Mouse (Mus musculus): ENCODE data around the gene Gm45713. TPM values are rescaled to one million over a fixed set of nuclear protein-coding genes. Genes with fewer than 3 reads are reported as not detected.
A peak's percentile ranks its signal among the peaks of the same experiment; 100 is the strongest.

The Gm45713 gene
- polyA plus RNA-seq, 1 experiment, result 0.16 TPM

DNA sequence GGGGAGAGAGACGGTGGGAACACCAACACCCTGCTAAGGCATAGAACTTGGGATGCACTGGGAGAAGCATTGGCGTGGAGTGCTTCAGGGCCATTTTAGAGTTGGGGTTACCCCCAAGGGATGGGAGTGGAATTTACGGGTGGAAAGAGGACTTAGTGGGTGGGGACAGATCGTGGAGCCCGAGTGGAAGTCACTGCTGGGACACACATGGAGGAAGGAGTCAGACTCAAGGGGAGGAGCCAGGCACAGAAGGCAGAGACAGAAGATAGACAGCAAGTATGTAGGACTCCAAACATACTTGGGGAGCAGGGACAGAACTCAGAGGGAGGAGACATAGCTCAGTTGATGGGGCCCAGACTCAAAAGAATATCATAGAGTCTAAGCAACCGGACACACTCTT, 26.5 kb upstream of the Gm45713 start:
- TF ChIP-seq CTCF (IDR thresholded peaks at IDR 0.05; ENCODE audit: borderline replicate concordance, insufficient read depth, low read depth, low read length), result no peak
- 0 out of 2 replicates have a peak, but pooled peaks have one; percentile 24 for TF ChIP-seq POLR2A (IDR thresholded peaks at IDR 0.05; ENCODE audit: borderline replicate concordance, insufficient read depth, low read length)
- Histone ChIP-seq H3K4me1 (ENCODE audit: control insufficient read depth, insufficient read depth, low read length) (peaks cover 5% of the 10 kb centered on the region; the same call in 1 of the 2 replicates), H3K4me3 (replicated peaks; ENCODE audit: insufficient read depth, low read depth, low read length) (peak overlapping the region; percentile 36), H3K27me3 (ENCODE audit: control insufficient read depth, insufficient read depth, low read length) (no peaks in the 10 kb centered on the region), H3K27ac (ENCODE audit: insufficient read depth, low read length) (peak overlapping the region; percentile 65)
- DNase-seq, result no peak
- WGBS, result 9% methylated on average over 6 of the region's 6 CpGs

GRCm38 (mm10) chr7:45161612-45162473, 25.8 kb upstream of the Gm45713 start:
- Histone ChIP-seq H3K27ac (ENCODE audit: insufficient read depth, low read length) (peak overlapping the region; percentile 65), H3K27me3 (ENCODE audit: control insufficient read depth, insufficient read depth, low read length) (no peaks in the 10 kb centered on the region), H3K4me1 (ENCODE audit: control insufficient read depth, insufficient read depth, low read length) (peaks cover 5% of the 10 kb centered on the region; the same call in 1 of the 2 replicates), H3K4me3 (replicated peaks; ENCODE audit: insufficient read depth, low read depth, low read length) (peak overlapping the region; percentile 36)
- DNase-seq, result peak; percentile 99
- WGBS, result 1% methylated on average over 35 of the region's 35 CpGs
- TF ChIP-seq POLR2A (IDR thresholded peaks at IDR 0.05; ENCODE audit: borderline replicate concordance, insufficient read depth, low read length) (no peak), CTCF (IDR thresholded peaks at IDR 0.05; ENCODE audit: borderline replicate concordance, insufficient read depth, low read depth, low read length) (peak; percentile 95)

- Histone ChIP-seq H3K4me3 (replicated peaks; ENCODE audit: insufficient read depth, low read depth, low read length) (no peak overlapping the region), H3K27ac (ENCODE audit: insufficient read depth, low read length) (no peak overlapping the region), H3K4me1 (ENCODE audit: control insufficient read depth, insufficient read depth, low read length) (peaks cover 5% of the 10 kb centered on the region; the same call in 1 of the 2 replicates), H3K27me3 (ENCODE audit: control insufficient read depth, insufficient read depth, low read length) (no peaks in the 10 kb centered on the region)
- DNase-seq, result no peak
- WGBS, result 79% methylated on average over 3 of the region's 3 CpGs
- TF ChIP-seq POLR2A (IDR thresholded peaks at IDR 0.05; ENCODE audit: borderline replicate concordance, insufficient read depth, low read length) (no peak), CTCF (IDR thresholded peaks at IDR 0.05; ENCODE audit: borderline replicate concordance, insufficient read depth, low read depth, low read length) (no peak)
Observed at GRCm38 (mm10) chr7:45160866-45161265, 24.8 kb upstream of the Gm45713 start.

DNA sequence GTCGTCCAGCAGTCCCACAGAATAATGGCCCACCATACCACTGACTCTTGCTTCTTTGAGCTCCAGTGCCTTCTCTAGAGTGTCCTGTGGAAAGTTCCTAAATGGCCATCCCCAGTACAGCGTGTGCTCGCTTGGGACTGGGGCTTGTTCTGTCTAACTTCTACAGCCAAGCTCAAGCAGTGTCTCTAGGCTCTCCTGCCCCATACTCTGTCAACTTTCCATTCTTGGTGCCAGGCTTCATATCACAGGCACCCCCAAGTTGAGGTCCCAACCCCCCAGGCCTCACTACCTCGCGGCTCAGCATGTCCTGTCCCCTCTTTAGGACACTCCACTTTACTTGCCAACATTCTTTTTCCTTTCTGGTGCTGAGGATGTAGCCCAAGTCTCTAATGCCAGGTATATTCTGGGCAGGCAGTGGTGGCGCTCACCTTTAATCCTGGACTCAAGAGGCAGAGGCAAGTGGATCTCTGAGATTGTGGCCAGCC, 24.3 kb upstream of the Gm45713 start:
- no peak for DNase-seq
- WGBS, result 93% methylated on average over 6 of the region's 6 CpGs
- Histone ChIP-seq H3K4me1 (ENCODE audit: control insufficient read depth, insufficient read depth, low read length) (peaks cover 5% of the 10 kb centered on the region; the same call in 1 of the 2 replicates), H3K27me3 (ENCODE audit: control insufficient read depth, insufficient read depth, low read length) (no peaks in the 10 kb centered on the region), H3K27ac (ENCODE audit: insufficient read depth, low read length) (no peak overlapping the region), H3K4me3 (replicated peaks; ENCODE audit: insufficient read depth, low read depth, low read length) (no peak overlapping the region)
- TF ChIP-seq CTCF (IDR thresholded peaks at IDR 0.05; ENCODE audit: borderline replicate concordance, insufficient read depth, low read depth, low read length), result no peak
- no peak for TF ChIP-seq POLR2A (IDR thresholded peaks at IDR 0.05; ENCODE audit: borderline replicate concordance, insufficient read depth, low read length)

DNA sequence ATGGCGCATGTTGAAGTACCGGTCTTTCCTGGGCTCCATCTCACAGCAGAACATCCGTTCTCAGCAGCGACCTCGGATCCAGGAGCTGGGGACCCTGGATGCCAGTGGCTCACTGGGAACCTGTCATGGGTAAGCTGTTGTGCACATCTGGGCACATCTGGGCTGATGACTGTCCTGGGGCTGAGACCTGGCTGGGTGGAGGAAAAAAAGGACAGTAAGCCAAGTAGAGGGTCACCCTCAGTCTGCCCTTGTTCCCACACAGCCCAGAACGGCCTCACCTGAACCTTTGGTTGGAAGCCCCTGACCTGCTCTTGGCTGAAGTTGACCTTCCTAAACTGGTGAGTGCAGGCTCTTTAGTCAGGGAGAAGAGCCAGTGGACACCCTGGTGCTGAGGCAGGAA, 23.0 kb upstream of the Gm45713 start:
- Histone ChIP-seq H3K27ac (ENCODE audit: insufficient read depth, low read length) (no peak overlapping the region), H3K27me3 (ENCODE audit: control insufficient read depth, insufficient read depth, low read length) (no peaks in the 10 kb centered on the region), H3K4me3 (replicated peaks; ENCODE audit: insufficient read depth, low read depth, low read length) (no peak overlapping the region), H3K4me1 (ENCODE audit: control insufficient read depth, insufficient read depth, low read length) (peaks cover 5% of the 10 kb centered on the region; the same call in 1 of the 2 replicates)
- no peak for DNase-seq
- WGBS, result 92% methylated on average over 6 of the region's 6 CpGs
- TF ChIP-seq CTCF (IDR thresholded peaks at IDR 0.05; ENCODE audit: borderline replicate concordance, insufficient read depth, low read depth, low read length) (no peak), POLR2A (IDR thresholded peaks at IDR 0.05; ENCODE audit: borderline replicate concordance, insufficient read depth, low read length) (no peak)

DNA sequence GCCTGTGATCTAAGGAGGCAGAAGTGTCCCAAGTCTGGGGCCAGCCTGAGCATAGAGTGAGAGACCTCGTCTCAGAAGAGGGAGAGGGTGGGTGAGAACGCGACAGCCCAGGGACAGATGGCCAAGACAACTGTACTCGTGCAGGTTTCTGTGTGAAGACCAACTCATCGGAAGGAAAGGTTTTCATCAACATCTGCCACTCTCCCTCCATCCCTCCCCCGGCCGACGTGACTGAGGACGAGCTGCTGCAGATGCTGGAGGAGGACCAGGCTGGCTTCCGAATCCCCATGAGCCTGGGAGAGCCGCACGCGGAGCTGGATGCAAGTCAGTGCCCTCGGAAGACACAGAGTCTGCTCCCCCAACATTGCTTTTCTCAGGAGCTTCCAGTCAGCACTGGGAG, 21.4 kb upstream of the Gm45713 start:
- Histone ChIP-seq H3K4me1 (ENCODE audit: control insufficient read depth, insufficient read depth, low read length) (peaks cover under 1% of the 10 kb centered on the region; the same call in 1 of the 2 replicates), H3K27ac (ENCODE audit: insufficient read depth, low read length) (no peak overlapping the region), H3K4me3 (replicated peaks; ENCODE audit: insufficient read depth, low read depth, low read length) (no peak overlapping the region), H3K27me3 (ENCODE audit: control insufficient read depth, insufficient read depth, low read length) (no peaks in the 10 kb centered on the region)
- no peak for DNase-seq
- TF ChIP-seq POLR2A (IDR thresholded peaks at IDR 0.05; ENCODE audit: borderline replicate concordance, insufficient read depth, low read length) (no peak), CTCF (IDR thresholded peaks at IDR 0.05; ENCODE audit: borderline replicate concordance, insufficient read depth, low read depth, low read length) (no peak)
- 57% methylated on average over 14 of the region's 14 CpGs for WGBS

- no peak overlapping the region for H3K27ac ChIP-seq (ENCODE audit: insufficient read depth, low read length)
- 93% methylated on average over 15 of the region's 15 CpGs for WGBS
- H3K27me3 ChIP-seq (ENCODE audit: control insufficient read depth, insufficient read depth, low read length), result no peaks in the 10 kb centered on the region
- H3K4me3 ChIP-seq (replicated peaks; ENCODE audit: insufficient read depth, low read depth, low read length), result no peak overlapping the region
- DNase-seq, result no peak
- H3K4me1 ChIP-seq (ENCODE audit: control insufficient read depth, insufficient read depth, low read length), result no peaks in the 10 kb centered on the region
- TF ChIP-seq CTCF (IDR thresholded peaks at IDR 0.05; ENCODE audit: borderline replicate concordance, insufficient read depth, low read depth, low read length) (no peak), POLR2A (IDR thresholded peaks at IDR 0.05; ENCODE audit: borderline replicate concordance, insufficient read depth, low read length) (no peak)
Observed at GRCm38 (mm10) chr7:45156206-45156605, 20.2 kb upstream of the Gm45713 start.

DNA sequence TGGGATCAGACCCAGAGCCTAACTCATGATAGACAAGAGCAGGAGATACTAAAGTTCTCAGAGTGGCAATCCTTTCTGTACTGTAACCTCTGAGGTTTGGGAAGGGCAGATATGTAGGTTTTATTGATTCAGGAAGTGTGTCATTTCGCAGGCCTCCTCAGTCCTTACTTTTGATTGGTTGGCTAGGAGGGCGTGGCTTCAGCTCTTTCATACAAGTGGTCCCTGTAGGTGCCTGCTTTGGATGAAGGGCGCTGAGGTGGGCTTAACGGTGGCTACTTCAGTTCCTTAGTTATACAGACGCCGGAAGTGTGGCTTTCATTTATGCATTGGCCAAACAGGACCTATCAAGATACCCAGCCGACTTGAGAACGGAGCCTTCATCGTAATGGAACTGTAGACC, 19.6 kb upstream of the Gm45713 start:
- no peak for DNase-seq
- no peak overlapping the region for H3K4me3 ChIP-seq (replicated peaks; ENCODE audit: insufficient read depth, low read depth, low read length)
- no peak overlapping the region for H3K27ac ChIP-seq (ENCODE audit: insufficient read depth, low read length)
- TF ChIP-seq CTCF (IDR thresholded peaks at IDR 0.05; ENCODE audit: borderline replicate concordance, insufficient read depth, low read depth, low read length) (no peak), POLR2A (IDR thresholded peaks at IDR 0.05; ENCODE audit: borderline replicate concordance, insufficient read depth, low read length) (no peak)
- 85% methylated on average over 9 of the region's 9 CpGs for WGBS
- no peaks in the 10 kb centered on the region for H3K4me1 ChIP-seq (ENCODE audit: control insufficient read depth, insufficient read depth, low read length)
- H3K27me3 ChIP-seq (ENCODE audit: control insufficient read depth, insufficient read depth, low read length), result no peaks in the 10 kb centered on the region
